Mouse (Mus musculus): Measurements from ENCODE around the gene Hipk4.

Gene Hipk4

DNA sequence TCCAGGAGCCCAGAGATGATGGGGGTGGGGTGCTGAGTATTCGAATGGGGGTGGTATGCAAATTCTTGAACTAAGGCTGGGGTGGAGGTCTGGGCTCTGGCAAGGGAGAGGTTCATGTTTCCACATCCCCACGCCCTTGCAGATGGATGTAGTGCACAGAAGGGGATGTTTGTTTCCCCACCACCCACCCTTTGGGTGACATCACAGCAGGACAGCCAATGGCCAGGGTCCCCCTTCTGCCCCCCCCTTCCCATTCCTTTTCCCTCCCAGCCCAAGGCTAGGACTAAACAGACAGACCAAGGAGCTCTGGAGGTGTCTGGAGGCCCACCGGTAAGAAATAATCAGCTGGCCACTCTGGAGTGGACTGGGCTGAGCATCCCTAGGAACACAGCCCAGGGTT is 24.0 kb upstream of the Hipk4 start, which contains the start of gene Prx:
Gene Prx, plus strand, starts transcription at position 289 of the 400 bp plus-strand sequence.
- DNase-seq = no peak

DNA sequence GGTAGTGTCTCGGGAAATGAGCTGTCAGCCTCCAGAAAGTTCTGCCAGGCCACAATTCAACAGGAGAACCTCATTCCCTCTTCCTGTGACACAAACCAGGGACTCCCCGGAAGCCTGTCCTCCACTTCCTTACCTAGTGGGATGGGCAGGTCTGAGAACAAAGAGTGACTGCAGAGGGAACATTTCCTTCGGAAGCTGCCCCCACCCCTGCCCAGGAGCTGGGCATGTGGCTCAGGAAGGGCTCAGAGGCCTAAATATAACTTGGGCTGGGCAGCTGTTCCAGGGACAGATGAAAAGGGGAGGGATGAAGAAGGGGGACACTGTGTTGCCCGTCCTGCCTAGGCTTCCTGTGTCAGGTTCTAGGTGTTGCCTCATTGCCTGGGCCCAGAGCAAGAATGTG is 21.4 kb upstream of the Hipk4 start:
- DNase-seq = no peak

DNA sequence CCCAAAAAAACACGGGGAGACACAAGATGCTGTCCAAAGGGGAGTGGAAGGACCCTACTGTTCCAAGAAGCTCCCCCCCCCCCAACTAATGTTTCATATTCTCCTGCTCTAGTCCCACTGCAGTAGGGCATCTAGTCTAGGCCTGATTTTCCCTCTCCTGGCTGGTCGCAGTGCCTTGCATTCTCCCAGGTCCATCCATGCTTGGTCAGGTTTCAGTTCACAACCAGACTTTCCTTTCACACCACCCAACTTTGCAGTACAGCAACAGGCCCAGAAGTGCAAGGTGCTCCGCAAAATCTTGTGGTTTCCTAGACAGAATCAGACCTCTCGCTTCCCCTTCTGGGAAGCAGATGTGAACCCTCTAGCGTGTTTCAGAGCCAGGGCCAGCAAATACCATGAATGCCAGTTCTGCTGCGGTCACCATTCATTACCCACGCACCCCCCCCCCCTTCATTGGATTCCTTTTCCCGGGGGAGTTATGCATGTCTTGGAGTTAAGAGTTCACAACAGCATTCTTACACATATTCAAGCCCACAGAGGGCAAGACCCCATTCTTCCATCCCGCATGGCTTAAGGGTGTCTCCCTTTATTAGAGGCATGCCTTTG is 16.2 kb upstream of the Hipk4 start:
- peak; percentile 31 for DNase-seq

DNA sequence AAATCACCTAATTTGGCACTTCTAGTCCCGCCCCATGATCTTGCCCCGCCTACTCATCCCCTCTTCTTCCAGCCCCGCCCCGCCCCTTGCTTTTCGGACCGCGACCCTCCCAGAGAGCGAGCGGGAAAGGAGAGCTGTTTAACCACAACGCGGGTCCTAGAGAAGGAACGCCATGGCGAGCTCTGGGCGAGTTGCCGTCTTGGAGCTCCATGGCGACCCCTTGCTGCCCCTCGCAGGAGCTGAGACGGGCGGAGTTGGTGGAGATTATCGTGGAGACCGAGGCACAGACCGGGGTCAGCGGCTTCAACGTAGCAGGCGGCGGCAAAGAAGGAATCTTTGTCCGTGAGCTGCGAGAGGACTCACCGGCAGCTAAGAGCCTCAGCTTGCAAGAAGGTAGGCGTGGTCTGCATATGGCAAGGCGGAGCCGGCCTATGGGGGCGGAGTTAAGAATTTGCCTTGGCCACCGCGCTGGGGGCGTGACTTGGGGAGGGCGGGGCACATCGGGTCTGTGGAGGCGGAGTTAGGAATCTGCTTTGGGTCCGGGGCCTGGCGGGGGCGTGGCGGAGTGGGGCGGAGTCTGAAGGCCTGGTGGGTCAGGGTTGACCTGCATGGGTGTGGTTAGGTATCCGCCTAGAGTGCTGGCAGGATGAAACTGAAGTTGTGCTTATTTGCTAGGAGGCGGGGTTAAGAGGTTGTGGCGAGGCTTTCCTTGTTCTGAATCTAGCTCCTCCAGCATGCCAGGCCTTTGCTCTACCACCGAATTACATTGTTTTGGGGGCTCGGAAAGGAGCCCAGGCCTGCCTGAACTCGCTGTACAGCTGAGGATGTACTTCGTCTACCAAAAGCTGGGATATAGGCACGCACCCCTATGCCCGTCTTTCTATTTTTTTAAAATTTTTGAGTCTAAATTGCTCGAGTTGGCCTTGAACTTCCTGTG is 15.1 kb upstream of the Hipk4 start:
- DNase-seq = peak; percentile 100

DNA sequence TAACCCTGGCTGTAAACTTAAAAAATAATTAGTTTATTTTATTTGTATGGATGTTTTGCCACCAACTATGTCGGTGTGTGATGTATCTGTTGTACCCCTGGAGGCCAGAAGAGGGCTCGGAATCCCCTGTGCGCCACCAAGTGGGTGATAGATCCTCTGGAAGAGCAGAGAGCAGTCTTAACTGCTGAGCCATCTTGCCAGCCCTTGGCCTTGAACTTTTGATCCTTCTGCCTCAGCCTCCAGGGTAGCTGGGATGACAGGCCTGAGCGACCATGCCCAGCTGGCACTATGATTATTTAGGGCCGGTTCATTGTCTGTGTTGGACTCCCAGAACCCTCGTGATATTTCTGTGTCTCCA is 14.4 kb upstream of the Hipk4 start:
- DNase-seq = peak; percentile 85

DNA sequence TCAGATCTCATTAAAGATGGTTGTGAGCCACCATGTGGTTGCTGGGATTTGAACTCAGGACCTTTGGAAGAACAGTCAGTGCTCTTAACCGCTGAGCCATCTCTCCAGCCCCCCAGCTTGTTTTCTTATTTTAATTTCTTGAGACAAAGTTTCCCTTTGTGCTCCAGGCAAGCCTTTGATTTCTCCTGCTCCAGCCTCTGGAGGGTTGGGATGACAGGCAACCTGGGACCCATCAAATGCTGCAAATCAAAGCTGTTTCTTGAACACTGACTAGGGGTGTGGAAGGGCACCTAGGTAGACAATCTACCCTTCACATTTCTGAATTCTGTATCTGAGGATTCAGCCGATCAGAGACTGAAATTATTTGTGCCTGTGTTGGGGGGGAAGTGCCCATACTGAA is 12.3 kb upstream of the Hipk4 start:
- no peak for DNase-seq

DNA sequence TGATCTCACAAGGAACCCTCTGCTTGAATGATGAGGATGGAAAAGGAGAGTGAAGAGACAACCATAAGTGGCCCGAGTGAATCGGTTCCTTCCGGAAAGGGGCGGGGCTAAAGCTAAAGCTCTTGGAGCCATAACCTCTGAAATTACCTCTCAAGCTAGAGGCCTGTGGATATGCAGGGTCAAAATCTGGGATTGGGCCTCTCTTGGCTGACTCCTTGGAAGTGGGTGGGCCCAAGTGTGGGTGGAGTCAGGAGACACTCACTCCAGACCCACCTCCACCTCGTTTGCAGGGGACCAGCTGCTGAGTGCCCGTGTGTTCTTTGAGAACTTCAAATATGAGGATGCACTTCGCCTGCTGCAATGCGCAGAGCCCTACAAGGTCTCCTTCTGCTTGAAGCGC is 8.1 kb upstream of the Hipk4 start:
- no peak for DNase-seq

DNA sequence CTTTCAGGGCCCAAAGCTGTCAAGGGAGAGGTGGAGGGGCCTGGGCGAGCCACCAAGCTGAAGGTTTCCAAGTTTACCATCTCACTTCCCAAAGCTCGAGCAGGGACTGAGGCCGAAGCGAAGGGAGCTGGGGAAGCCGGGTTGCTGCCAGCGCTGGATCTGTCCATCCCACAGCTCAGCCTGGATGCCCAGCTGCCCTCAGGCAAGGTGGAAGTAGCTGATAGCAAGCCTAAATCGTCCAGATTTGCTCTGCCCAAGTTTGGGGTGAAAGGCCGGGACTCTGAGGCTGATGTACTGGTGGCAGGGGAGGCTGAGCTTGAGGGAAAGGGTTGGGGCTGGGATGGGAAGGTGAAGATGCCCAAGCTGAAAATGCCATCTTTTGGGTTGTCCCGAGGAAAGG is 4.8 kb upstream of the Hipk4 start:
- no peak for DNase-seq

DNA sequence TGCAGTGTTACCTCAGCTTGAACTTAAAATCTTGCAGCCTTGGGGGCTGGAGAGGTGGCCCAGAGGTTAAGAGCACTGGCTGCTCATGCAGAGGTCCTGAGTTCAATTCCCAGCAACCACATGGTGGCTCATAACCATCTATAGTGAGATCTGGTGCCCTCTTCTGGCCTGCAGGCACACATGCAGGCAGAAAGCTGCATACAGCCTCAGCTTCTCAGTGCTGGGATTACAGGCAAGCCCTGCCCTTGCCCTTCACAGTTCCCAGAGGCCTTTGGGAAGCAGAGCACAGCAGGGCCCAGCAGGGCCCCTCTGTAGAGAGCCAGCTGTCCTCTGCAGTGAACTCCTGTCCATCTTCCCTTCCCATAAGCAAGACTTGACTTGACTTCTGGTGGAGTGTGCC is 3.0 kb upstream of the Hipk4 start:
- no peak for DNase-seq

DNA sequence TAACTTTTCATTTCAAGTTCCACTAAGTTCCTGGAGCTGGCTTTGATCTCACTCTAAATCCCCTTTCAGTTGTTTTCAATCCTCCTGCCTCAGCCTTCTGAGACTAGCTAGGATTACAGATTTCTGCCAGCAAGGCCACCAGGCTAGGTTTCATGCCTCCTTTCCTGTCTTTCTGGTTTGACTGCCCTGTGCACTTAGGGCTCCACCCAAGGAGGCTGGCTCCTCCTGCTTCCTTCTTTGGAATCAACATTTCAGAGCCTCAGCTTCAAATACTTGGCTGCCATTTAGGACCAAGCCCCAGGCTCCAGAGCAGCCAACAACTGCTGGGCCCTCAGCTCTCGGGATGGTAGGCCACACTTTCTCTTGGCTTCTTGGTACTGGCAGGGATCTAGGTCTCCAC is 2.5 kb upstream of the Hipk4 start:
- no peak for DNase-seq

DNA sequence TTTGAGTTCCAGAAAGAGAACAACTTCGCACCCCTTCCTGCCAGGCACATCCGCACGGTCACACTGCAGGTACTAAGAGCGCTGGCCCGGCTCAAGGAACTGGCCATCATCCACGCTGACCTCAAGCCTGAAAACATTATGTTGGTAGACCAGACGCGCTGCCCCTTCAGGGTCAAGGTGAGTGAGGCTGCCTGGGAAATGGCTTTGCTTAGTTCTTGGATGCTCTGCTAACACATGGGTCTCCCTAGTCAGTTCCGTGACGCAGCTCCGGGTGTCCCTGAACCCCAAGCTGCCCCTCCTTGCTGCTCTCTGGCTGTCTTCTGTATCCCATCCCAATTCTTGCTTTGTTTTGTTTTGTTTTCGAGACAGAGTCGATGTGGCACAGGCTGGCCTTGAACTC is 738 bp downstream of the Hipk4 start:
- DNase-seq = no peak

DNA sequence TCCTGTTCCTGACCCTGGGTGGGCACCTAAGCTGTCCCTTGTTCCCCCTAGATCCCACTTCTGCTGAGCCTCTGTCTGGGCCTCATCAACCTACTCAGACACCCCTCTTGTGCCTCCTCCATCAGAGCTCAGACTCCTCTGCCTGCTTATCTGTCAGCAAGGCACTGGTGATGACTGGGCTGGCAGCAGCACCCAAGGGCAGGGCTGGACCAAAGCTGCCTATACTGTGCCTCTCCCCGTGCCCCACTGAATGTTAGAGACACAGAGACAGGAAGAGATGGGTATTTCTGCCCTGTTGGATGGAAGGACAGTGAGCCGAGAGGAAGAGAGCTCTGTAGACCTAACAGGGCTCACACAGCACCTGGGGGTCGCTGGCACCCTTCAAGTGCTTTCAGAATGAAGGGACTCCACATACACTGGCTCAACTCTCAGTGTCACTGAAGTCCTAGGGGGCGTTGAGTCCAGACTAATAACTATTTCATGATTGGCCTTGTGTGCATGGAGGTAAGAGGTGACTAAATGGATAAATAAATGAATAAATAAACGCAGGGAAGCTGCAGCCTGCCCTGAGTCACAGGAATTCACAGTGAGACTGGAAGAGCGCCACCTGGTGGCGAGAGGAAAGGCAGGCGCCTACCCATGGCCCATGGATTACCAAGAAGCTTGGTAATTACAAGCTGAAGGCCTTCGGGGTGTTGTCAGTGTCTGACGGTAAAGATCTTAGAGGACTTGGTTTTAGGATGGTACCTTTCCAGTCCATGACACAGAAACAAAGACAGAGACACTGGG is 3.2 kb downstream of the Hipk4 start:
- DNase-seq = peak; percentile 92

DNA sequence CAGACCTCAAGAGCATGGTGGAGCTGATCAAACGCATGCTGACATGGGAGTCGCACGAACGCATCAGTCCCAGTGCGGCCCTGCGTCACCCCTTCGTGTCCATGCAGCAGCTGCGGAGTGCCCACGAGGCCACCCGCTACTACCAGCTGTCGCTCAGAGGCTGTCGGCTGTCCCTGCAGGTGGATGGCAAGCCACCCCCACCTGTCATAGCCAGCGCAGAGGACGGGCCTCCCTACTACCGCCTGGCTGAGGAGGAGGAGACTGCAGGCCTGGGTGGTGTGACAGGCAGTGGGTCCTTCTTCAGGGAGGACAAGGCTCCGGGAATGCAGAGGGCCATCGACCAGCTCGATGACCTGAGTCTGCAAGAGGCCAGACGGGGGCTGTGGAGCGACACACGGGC is 6.0 kb downstream of the Hipk4 start:
- no peak for DNase-seq

DNA sequence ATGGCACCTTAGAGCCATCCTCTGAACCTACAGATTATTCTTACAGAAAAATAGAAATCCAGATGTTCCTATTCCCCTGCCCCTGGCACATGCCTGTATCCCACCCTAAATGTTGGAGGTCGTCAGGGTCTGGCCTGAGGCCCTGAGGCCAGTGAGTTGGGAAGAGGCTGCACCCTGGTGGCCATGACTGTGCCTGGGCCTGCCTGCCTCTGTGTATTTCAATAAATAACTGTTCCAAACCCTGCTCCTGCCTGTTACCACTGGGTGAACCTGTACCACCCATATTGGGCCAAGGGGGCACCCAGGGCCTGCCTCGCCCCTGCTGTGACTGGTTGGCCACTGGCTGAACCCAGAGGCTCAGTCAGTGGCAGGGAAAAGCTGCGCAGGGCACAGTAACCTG is 7.9 kb downstream of the Hipk4 start:
- peak; percentile 5 for DNase-seq

DNA sequence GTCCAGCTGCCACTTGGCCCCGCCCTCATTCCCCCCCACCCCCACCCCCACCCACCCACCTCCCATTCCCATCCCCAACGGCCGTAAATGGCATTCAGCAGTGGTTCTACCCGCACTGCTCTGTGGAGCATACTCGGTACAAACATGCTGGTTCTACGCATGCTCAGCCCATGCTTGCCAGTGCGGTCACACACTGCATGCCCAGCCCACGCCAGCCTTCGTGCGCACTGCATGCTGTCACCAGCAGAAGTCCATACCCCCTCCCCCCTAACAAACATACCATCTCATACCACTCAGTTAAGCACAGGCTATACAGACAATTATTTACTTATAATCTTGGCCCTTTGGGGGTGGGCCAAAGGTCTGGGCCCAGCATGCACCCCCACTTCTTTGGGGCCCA is 8.6 kb downstream of the Hipk4 start:
- DNase-seq = no peak

DNA sequence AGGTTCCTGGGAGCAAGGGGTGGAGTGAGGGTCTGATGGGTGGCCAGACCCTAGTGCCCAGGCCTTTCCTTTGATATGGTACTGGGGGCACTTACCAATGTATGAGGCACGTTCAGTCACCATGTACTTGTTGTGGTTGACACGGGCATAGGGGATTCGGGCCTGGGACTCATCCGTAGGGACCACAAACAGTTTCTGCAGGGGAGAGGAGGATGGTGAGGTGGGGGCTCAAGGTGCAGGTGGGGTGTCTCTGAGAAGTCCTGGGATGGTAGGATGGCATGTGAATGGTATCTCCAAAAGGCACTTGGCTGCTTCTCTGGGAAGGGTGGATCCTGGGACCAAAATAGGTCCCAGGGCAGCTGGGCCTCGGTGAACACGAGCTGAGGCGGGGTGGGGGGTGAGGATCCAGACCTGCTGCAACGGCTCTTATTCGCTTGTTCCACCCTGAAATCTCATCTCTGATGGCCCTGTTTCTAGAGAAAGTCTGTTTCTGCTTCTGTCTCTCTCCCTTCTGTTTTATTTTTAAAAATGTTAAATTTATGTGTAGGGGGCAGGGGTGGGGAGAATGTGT is 9.5 kb downstream of the Hipk4 start:
- no peak for DNase-seq

DNA sequence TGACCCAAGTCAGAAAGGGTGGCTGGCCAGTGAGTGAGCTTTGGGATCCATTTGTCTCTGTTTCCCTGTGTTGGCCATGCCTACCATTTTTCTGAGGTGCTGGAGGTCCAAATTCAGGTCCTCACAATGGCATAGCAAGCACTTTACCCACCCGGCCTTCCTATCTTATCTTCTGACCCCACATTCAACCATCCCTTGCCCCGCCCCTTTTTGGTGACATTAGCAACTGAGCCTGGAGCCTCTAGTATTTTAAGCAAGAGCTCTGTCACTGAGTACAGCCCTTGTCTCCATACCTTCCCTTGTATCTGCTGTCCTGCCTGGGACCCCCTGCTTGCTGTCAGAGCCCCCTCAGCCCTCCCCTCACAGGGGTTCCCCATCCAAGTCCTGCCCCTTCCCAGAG is 12.3 kb downstream of the Hipk4 start:
- peak; percentile 93 for DNase-seq

DNA sequence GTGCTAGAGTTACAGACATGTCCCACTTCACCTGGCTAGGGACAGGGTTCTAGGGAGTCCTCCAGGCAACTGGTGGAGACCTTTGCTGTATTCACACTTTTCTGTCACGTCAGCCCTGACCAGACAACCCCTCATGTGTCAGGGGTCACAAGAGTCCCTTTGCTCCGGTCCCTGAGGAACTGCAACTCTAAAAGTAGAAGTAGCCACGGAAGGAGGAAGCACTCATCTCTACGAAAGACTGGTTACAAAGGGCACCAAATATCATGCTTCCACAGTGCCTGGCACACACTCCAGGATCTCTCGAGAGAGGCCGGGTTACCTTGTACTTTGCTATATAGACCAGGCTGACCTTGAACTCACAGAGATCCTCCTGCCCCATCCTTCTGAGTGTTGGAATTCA is 13.6 kb downstream of the Hipk4 start:
- no peak for DNase-seq

DNA sequence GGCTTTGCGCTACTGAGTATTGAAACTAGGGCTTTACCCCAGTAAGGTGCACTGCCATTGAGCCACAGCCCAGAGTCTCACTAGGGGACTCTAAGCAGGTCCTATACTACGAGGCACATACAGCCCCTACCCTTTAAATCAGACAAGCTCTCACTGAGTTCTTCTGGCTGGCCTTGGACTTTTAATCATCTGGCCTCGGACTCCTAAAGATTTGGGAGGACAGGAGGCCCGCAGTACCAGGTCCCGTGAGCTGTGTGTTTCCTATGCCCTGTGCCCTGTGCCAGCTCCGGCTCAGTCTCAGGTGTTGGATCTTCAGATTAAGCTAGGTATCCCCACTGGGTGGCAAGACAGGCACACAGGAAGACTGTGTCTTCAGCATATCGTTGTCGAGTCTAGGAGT is 14.9 kb downstream of the Hipk4 start:
- DNase-seq = no peak

DNA sequence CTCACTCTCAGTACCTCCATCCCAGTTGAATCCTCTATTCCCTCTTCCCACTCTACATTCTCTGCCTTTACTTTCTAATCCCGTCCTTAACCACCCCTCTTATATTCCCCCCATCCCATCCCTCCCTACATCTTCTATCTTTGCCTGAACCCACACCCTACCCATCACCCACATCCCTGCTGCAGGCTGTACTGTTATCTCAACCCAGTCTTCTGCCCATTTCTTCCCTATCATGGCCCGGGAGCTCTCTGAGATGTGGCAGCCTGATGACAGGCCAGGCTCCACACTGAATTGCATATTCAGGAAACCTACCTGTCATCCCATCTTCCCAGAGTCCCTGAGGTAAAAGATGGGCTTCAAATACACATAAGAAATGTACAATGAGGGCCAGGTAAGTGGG is 15.7 kb downstream of the Hipk4 start:
- DNase-seq = peak; percentile 71

DNA sequence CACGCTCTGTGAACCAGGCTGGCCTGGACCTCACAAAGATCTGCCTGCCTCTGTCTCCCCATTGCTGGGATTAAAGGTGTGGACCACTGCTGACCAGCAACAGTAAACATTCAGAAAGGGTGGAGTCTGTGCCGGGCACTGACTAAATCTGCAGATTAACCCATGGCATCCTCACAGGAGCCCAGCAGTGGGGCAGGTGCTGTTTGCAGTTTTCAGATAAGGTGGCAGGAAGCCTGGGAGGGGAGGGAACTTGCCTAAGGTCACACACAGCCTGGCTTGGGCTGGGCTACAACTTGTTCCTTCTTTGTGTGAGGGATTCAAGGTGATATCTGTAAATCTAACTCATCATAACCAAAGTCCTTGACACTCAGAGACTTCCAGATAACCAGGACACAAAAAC is 17.5 kb downstream of the Hipk4 start:
- DNase-seq = peak; percentile 88

DNA sequence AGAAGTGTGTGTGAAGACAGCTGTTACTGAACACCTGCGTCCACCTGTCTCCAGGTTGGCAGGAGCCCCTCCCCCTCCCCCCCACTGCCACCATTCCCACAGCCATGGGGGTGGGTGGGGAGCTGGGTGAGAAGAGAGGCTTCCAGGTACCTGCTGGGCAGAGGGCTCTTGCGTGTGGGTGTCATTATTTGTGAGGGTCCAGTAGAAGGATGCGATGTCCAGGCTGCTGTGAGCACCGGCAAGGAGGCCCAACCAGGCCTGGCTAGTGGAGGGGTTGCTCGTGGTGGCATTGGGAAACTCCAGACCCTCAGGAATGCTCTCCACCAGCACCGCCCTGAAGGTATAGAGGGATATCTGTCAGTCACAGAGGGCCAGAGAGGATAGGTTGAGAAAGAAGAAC is 17.9 kb downstream of the Hipk4 start:
- no peak for DNase-seq

DNA sequence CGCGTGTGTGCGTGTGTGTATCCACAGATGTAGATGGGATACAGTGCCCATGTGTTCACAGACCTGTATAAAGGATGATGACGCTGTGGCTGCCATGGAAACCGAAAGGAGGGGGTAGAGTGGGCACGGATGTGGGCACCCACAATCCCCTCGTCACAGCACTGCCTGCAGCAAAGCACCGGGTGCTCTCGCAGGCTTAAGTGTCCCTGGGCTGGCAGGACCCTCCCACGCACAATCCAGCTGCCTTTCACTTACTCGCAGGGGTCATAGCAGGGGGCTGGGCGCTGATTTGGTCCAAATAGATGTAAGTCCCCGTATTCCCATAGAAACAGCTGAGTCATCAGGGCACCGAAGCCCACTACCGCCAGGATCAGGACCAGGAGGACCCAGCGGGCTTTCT is 18.4 kb downstream of the Hipk4 start:
- DNase-seq = no peak
